Mouse (Mus musculus) midbrain, embryonic 12.5 days (tissue): ENCODE measurements around the gene Socs1. TPM values are rescaled to one million over a fixed set of nuclear protein-coding genes. Genes with fewer than 3 reads are reported as not detected.

Source experiments
- ATAC-seq: fragments of 200-750 bp; cut with Nextera tagmentation; 2 replicates; pipeline ENCODE4 v1.8.0; 2017; ENCODE audit warnings: low read depth, moderate TSS enrichment, moderate library complexity; ENCODE audit not compliant: low FRiP score
- H3K27ac ChIP-seq: fragments of 300-500 bp; sonication (generic); replicated peaks from 2 replicates; pipeline ENCODE4 v1.5.1; 2016; ENCODE audit warnings: mild to moderate bottlenecking
- H3K27me3 ChIP-seq: fragments of 300-500 bp; sonication (generic); 2 replicates; pipeline ENCODE4 v1.6.1; 2016; ENCODE audit warnings: mild to moderate bottlenecking
- H3K36me3 ChIP-seq: fragments of 300-500 bp; sonication (generic); 2 replicates; pipeline ENCODE4 v1.6.1; 2016
- H3K4me1 ChIP-seq: fragments of 300-500 bp; sonication (generic); 2 replicates; pipeline ENCODE4 v1.6.1; 2016
- H3K4me2 ChIP-seq: fragments of 300-500 bp; sonication (generic); replicated peaks from 2 replicates; pipeline ENCODE4 v1.6.1; 2016; ENCODE audit warnings: mild to moderate bottlenecking, moderate library complexity
- H3K4me3 ChIP-seq: fragments of 300-500 bp; sonication (generic); 2 replicates; pipeline ENCODE4 v1.5.1; 2016; ENCODE audit warnings: mild to moderate bottlenecking
- H3K9ac ChIP-seq: fragments of 300-500 bp; sonication (generic); replicated peaks from 2 replicates; pipeline ENCODE4 v1.6.1; 2016; ENCODE audit warnings: mild to moderate bottlenecking, moderate library complexity
- H3K9me3 ChIP-seq: fragments of 300-500 bp; sonication (generic); 2 replicates; pipeline ENCODE4 v1.6.1; 2016; ENCODE audit warnings: mild to moderate bottlenecking
- WGBS: fragments of 180-500 bp; shearing (Covaris S2); methylation state at CpG from one replicate; pipeline ENCODE4 v1.1.7; 2016; 5-methylcytosine and 5-hydroxymethylcytosine counted together
- polyA plus RNA-seq: library from polyadenylated mRNA; unstranded; fragments of >200 nt; fragmentation: Nextera tagmentation; extraction: Ambion mirVana; gene quantifications from 2 replicates; pipeline ENCODE4 v1.2.1, GENCODE M21; 2016

Gene Socs1
- polyA plus RNA-seq, 1 experiment from 2014 or later: 3.4 TPM

GRCm38 (mm10) chr16:10749824-10750223 lies 35.5 kb downstream of the Socs1 start:
- no peak for ATAC-seq

GRCm38 (mm10) chr16:10749226-10749625 lies 36.1 kb downstream of the Socs1 start:
- Histone ChIP-seq H3K27ac (no peak overlapping the region), H3K27me3 (no peaks in the 10 kb centered on the region), H3K4me2 (no peak overlapping the region), H3K9me3 (no peaks in the 10 kb centered on the region), H3K9ac (no peak overlapping the region), H3K4me1 (peaks cover under 1% of the 10 kb centered on the region; the same call in 1 of the 2 replicates), H3K4me3 (no peak overlapping the region), H3K36me3 (no peaks in the 10 kb centered on the region)
- WGBS: 81% methylated on average over 7 of the region's 7 CpGs
- no peak for ATAC-seq

More at GRCm38 (mm10) chr16:10749824-10750223, 35.5 kb downstream of the Socs1 start:
- Histone ChIP-seq H3K9me3 (no peaks in the 10 kb centered on the region), H3K27ac (no peak overlapping the region), H3K4me2 (no peak overlapping the region), H3K27me3 (no peaks in the 10 kb centered on the region), H3K4me3 (no peak overlapping the region), H3K36me3 (no peaks in the 10 kb centered on the region), H3K4me1 (no peaks in the 10 kb centered on the region), H3K9ac (no peak overlapping the region)
- WGBS: 76% methylated on average over 7 of the region's 7 CpGs

GRCm38 (mm10) chr16:10741082-10741481 lies 44.3 kb downstream of the Socs1 start:
- Histone ChIP-seq H3K4me2 (no peak overlapping the region), H3K9ac (no peak overlapping the region), H3K27ac (no peak overlapping the region), H3K27me3 (no peaks in the 10 kb centered on the region), H3K4me3 (no peak overlapping the region), H3K36me3 (no peaks in the 10 kb centered on the region), H3K4me1 (peaks cover 3% of the 10 kb centered on the region; the same call in 1 of the 2 replicates), H3K9me3 (no peaks in the 10 kb centered on the region)
- ATAC-seq: no peak
- 97% methylated on average over 2 of the region's 2 CpGs for WGBS

GRCm38 (mm10) chr16:10739854-10740398 lies 45.4 kb downstream of the Socs1 start:
- H3K27ac ChIP-seq: no peak overlapping the region
- no peak for ATAC-seq
- no peaks in the 10 kb centered on the region for H3K9me3 ChIP-seq
- H3K4me1 ChIP-seq: peaks cover 3% of the 10 kb centered on the region; the same call in 1 of the 2 replicates
- 75% methylated on average over 9 of the region's 9 CpGs for WGBS
- H3K4me2 ChIP-seq: no peak overlapping the region
- H3K27me3 ChIP-seq: no peaks in the 10 kb centered on the region
- H3K4me3 ChIP-seq: no peak overlapping the region
- H3K36me3 ChIP-seq: no peaks in the 10 kb centered on the region
- H3K9ac ChIP-seq: no peak overlapping the region

- Histone ChIP-seq H3K9ac (no peak overlapping the region), H3K9me3 (no peaks in the 10 kb centered on the region), H3K36me3 (no peaks in the 10 kb centered on the region), H3K4me1 (no peaks in the 10 kb centered on the region; the same call in 1 of the 2 replicates), H3K27ac (no peak overlapping the region), H3K27me3 (no peaks in the 10 kb centered on the region), H3K4me3 (no peak overlapping the region), H3K4me2 (no peak overlapping the region)
- no peak for ATAC-seq
- 87% methylated on average over 3 of the region's 3 CpGs for WGBS
Observed at GRCm38 (mm10) chr16:10738866-10739265, 46.5 kb downstream of the Socs1 start.

GRCm38 (mm10) chr16:10737571-10737970 lies 47.8 kb downstream of the Socs1 start:
- no peak overlapping the region for H3K4me2 ChIP-seq
- no peaks in the 10 kb centered on the region; the same call in 1 of the 2 replicates for H3K4me1 ChIP-seq
- H3K36me3 ChIP-seq: no peaks in the 10 kb centered on the region
- no peak for ATAC-seq
- WGBS: 57% methylated on average over 2 of the region's 2 CpGs
- H3K9ac ChIP-seq: no peak overlapping the region
- no peak overlapping the region for H3K4me3 ChIP-seq
- no peak overlapping the region for H3K27ac ChIP-seq
- H3K9me3 ChIP-seq: no peaks in the 10 kb centered on the region
- H3K27me3 ChIP-seq: no peaks in the 10 kb centered on the region

GRCm38 (mm10) chr16:10736364-10736763 lies 49.0 kb downstream of the Socs1 start:
- Histone ChIP-seq H3K27ac (no peak overlapping the region), H3K9me3 (no peaks in the 10 kb centered on the region), H3K36me3 (no peaks in the 10 kb centered on the region), H3K4me1 (no peaks in the 10 kb centered on the region; the same call in 1 of the 2 replicates), H3K27me3 (no peaks in the 10 kb centered on the region), H3K4me3 (no peak overlapping the region), H3K4me2 (no peak overlapping the region), H3K9ac (no peak overlapping the region)
- WGBS: 55% methylated on average over 10 of the region's 10 CpGs
- no peak for ATAC-seq

GRCm38 (mm10) chr16:10735781-10736180 lies 49.6 kb downstream of the Socs1 start:
- Histone ChIP-seq H3K27me3 (no peaks in the 10 kb centered on the region), H3K36me3 (no peaks in the 10 kb centered on the region), H3K27ac (no peak overlapping the region), H3K4me2 (no peak overlapping the region), H3K4me1 (no peaks in the 10 kb centered on the region; the same call in 1 of the 2 replicates), H3K9ac (no peak overlapping the region), H3K9me3 (no peaks in the 10 kb centered on the region), H3K4me3 (no peak overlapping the region)
- 94% methylated on average over 2 of the region's 2 CpGs for WGBS
- no peak for ATAC-seq

- no peaks in the 10 kb centered on the region for H3K9me3 ChIP-seq
- H3K4me2 ChIP-seq: no peak overlapping the region
- 0 out of 2 replicates have a peak, but pooled peaks cover 5% of the 10 kb centered on the region for H3K4me1 ChIP-seq
- H3K9ac ChIP-seq: no peak overlapping the region
- H3K27me3 ChIP-seq: no peaks in the 10 kb centered on the region
- ATAC-seq: no peak
- WGBS: 87% methylated on average over 5 of the region's 5 CpGs
- H3K36me3 ChIP-seq: no peaks in the 10 kb centered on the region
- H3K27ac ChIP-seq: no peak overlapping the region
- no peak overlapping the region for H3K4me3 ChIP-seq
Observed at GRCm38 (mm10) chr16:10732421-10732820, 52.9 kb downstream of the Socs1 start.

Other genes starting within 250 kb of the Socs1 start
- 25.6 and 26.2 TPM in 2 replicates for gene Dexi, start 242.5 kb downstream of the Socs1 start, polyA plus RNA-seq
- 51.0 and 51.6 TPM in 2 replicates for gene Clec16a, start 240.2 kb downstream of the Socs1 start, polyA plus RNA-seq
- not detected in 2 replicates for gene Tnp2, start 3.1 kb upstream of the Socs1 start, polyA plus RNA-seq
- gene Prm3, start 5.4 kb upstream of the Socs1 start, polyA plus RNA-seq: not detected in 2 replicates
- not detected in 2 replicates for gene Prm2, start 10.6 kb upstream of the Socs1 start, polyA plus RNA-seq
- not detected in 2 replicates for gene Prm1, start 20.3 kb upstream of the Socs1 start, polyA plus RNA-seq
- gene Gm11172, start 27.4 kb upstream of the Socs1 start, polyA plus RNA-seq: not detected in 2 replicates
- gene Rmi2, start 49.5 kb upstream of the Socs1 start, polyA plus RNA-seq: 2.8 and 3.5 TPM in 2 replicates